Mouse (Mus musculus) limb, embryonic 14.5 days (tissue): ENCODE data around the gene Pcsk2. TPM values are rescaled to one million over a fixed set of nuclear protein-coding genes. Genes with fewer than 3 reads are reported as not detected.

Experiments
- ATAC-seq: fragments of 200-750 bp; cut with Nextera tagmentation; 2 replicates; pipeline ENCODE4 v1.8.0; 2017; ENCODE audit warnings: low read depth, moderate number of reproducible peaks, moderate TSS enrichment; ENCODE audit not compliant: low FRiP score
- DNase-seq: peaks from one replicate; pipeline ENCODE4 v3.0.0-alpha.2; 2015; ENCODE audit warnings: low spot score
- H3K27ac ChIP-seq: fragments of 300-500 bp; sonication (generic); replicated peaks from 2 replicates; pipeline ENCODE4 v1.5.1; 2014; ENCODE audit warnings: low read depth, mild to moderate bottlenecking, low read length, moderate library complexity, mixed read lengths
- H3K27me3 ChIP-seq: fragments of 300-500 bp; sonication (generic); 2 replicates; pipeline ENCODE4 v1.6.1; 2014; ENCODE audit warnings: low read length, mixed read lengths; ENCODE audit not compliant: control insufficient read depth, insufficient read depth
- H3K36me3 ChIP-seq: fragments of 300-500 bp; sonication (generic); 2 replicates; pipeline ENCODE4 v1.6.1; 2014; ENCODE audit warnings: mild to moderate bottlenecking, low read length, moderate library complexity, mixed read lengths; ENCODE audit not compliant: control insufficient read depth, insufficient read depth
- H3K4me1 ChIP-seq: fragments of 300-500 bp; sonication (generic); 2 replicates; pipeline ENCODE4 v1.6.1; 2014; ENCODE audit warnings: antibody characterized with exemption, low read length, mixed read lengths; ENCODE audit not compliant: control insufficient read depth, insufficient read depth
- H3K4me2 ChIP-seq: fragments of 300-500 bp; sonication (generic); replicated peaks from 2 replicates; pipeline ENCODE4 v1.6.1; 2014; ENCODE audit warnings: low read depth, mild to moderate bottlenecking, low read length, moderate library complexity; ENCODE audit not compliant: severe bottlenecking
- H3K4me3 ChIP-seq: fragments of 300-500 bp; sonication (generic); replicated peaks from 2 replicates; pipeline ENCODE4 v1.5.1; 2014; ENCODE audit warnings: low read length
- H3K9ac ChIP-seq: fragments of 300-500 bp; sonication (generic); 2 replicates; pipeline ENCODE4 v1.6.1; 2014; ENCODE audit warnings: mild to moderate bottlenecking, low read depth, low read length, moderate library complexity; ENCODE audit not compliant: severe bottlenecking
- H3K9me3 ChIP-seq: fragments of 300-500 bp; sonication (generic); 2 replicates; pipeline ENCODE4 v1.6.1; 2016; ENCODE audit warnings: low read length; ENCODE audit not compliant: control insufficient read depth
- POLR2A ChIP-seq: fragments of 200-500 bp; IDR thresholded peaks from 2 replicates; pipeline ENCODE4 v1.8.0; 2012; ENCODE audit warnings: inconsistent platforms, mild to moderate bottlenecking, moderate library complexity, borderline replicate concordance; ENCODE audit not compliant: insufficient read depth, insufficient read length; ENCODE audit errors: extremely low read depth
- WGBS: fragments of 180-500 bp; shearing (Covaris S2); extraction: QIAGEN DNeasy Blood & Tissue Kit; methylation state at CpG from one replicate; pipeline ENCODE4 v1.1.7; 2014; 5-methylcytosine and 5-hydroxymethylcytosine counted together
- polyA plus RNA-seq, 2 experiments: library from polyadenylated mRNA; depleted of rRNA in 1 of 2; stranded (reverse) in 1 of 2; unstranded in 1 of 2; fragments of >200 nt; fragmentation: Nextera tagmentation in 1 of 2; extraction: Ambion mirVana in 1 of 2; gene quantifications; 2 replicates each; pipeline versions ENCODE4 v1.2.1 to v1.2.3; 2012 to 2014

The Pcsk2 gene
- polyA plus RNA-seq, 2 experiments = 1.0 to 1.2 TPM

DNA sequence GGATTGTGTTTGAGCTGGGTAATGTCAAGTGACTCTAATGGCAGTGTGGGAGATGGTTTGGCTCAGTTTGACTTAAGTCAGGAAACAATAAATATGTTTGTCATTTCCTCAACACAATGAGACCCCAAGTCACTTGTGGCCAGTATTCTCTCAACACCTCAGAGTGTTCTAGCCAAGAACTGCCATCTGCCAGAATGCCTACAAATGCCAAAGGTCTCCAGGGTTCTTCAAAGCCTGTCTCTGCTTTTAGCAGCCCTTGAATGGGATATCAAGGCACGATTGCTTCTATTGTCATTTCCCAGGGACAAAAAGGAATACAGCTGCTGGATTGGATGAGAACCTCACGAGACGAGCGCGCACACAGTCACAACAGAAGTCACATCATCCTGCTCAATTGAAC, 100.0 kb downstream of the Pcsk2 start:
- no peaks in the 10 kb centered on the region for H3K27me3 ChIP-seq
- H3K4me2 ChIP-seq = no peak overlapping the region
- no peak overlapping the region for H3K27ac ChIP-seq
- no peaks in the 10 kb centered on the region for H3K4me1 ChIP-seq
- H3K36me3 ChIP-seq = no peaks in the 10 kb centered on the region
- no peak for TF ChIP-seq POLR2A
- no peaks in the 10 kb centered on the region for H3K9me3 ChIP-seq
- H3K9ac ChIP-seq = no peak overlapping the region
- ATAC-seq (no peak), DNase-seq (no peak)
- WGBS = 87% methylated on average over 5 of the region's 5 CpGs
- H3K4me3 ChIP-seq = no peak overlapping the region

DNA sequence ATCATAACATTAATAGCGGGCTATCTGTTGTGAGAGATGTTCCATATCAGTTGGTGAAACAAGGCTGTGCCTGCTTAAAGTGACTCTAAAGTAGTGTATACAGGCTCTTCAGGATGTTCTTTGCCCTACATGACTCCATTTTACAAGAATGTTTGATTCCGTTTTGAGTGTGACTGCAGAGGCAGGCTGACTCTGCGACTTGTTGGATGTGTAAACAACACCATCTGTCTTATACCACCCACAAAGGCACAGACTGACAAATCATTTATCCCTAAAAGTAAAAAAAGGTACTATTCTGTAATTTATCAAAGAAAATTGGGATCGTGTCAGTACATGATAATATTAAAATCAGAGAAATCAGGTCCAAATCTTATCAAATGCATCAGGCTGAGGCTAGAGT, 108.7 kb downstream of the Pcsk2 start:
- H3K27me3 ChIP-seq = no peaks in the 10 kb centered on the region
- TF ChIP-seq POLR2A = no peak
- H3K9ac ChIP-seq = no peak overlapping the region
- H3K4me2 ChIP-seq = no peak overlapping the region
- WGBS = 85% methylated on average over 4 of the region's 4 CpGs
- no peak for ATAC-seq
- no peak for DNase-seq
- H3K4me3 ChIP-seq = no peak overlapping the region
- H3K4me1 ChIP-seq = no peaks in the 10 kb centered on the region
- no peak overlapping the region for H3K27ac ChIP-seq
- H3K9me3 ChIP-seq = no peaks in the 10 kb centered on the region
- H3K36me3 ChIP-seq = no peaks in the 10 kb centered on the region

DNA sequence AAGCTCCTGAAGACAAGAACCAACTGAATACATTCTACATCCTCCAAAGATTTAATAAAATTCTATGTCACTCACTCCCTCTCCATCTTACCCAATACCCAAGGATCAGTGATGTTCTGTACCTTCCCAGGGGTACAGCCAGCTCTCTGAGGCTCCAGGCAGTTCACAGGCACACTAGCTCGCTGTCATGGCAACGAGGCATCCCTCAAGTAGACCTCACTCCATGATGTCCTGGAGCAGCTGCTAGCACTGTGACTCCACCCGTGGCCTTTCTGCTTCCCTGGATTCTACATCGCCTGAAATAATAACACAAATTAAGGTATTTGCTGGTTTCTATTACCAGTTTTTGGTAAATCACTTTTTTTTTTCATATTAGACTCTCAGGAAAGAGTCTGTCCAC, 111.0 kb downstream of the Pcsk2 start:
- no peak overlapping the region for H3K4me2 ChIP-seq
- no peaks in the 10 kb centered on the region for H3K4me1 ChIP-seq
- no peak for TF ChIP-seq POLR2A
- H3K27ac ChIP-seq = no peak overlapping the region
- H3K36me3 ChIP-seq = no peaks in the 10 kb centered on the region
- H3K9me3 ChIP-seq = no peaks in the 10 kb centered on the region
- no peak for DNase-seq
- no peak overlapping the region for H3K9ac ChIP-seq
- 65% methylated on average over 4 of the region's 4 CpGs for WGBS
- ATAC-seq = no peak
- no peaks in the 10 kb centered on the region for H3K27me3 ChIP-seq
- no peak overlapping the region for H3K4me3 ChIP-seq

DNA sequence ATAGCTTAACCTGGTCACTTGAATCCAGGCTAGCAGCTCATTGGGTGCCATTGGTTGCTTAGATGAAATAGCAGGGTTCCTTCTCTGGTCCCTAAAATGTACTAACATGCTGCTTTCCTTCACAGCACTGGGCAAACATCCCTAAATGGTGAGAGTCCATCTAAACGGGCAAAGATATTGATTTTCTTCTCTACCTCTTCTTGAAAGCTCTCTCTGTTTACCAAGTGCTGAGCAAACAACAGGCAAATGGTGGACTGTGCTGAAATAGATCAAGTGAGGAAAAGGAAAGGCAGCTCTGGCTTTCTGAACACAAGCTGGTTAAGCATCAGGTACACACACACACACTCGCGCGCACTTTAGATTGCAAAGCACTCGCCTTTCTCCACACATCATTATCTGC, 120.8 kb downstream of the Pcsk2 start:
- no peak overlapping the region for H3K27ac ChIP-seq
- H3K9me3 ChIP-seq = no peaks in the 10 kb centered on the region
- no peak overlapping the region for H3K9ac ChIP-seq
- H3K27me3 ChIP-seq = no peaks in the 10 kb centered on the region
- H3K4me2 ChIP-seq = no peak overlapping the region
- TF ChIP-seq POLR2A = no peak
- H3K4me1 ChIP-seq = no peaks in the 10 kb centered on the region
- WGBS = 84% methylated on average over 5 of the region's 5 CpGs
- H3K36me3 ChIP-seq = no peaks in the 10 kb centered on the region
- DNase-seq = no peak
- no peak overlapping the region for H3K4me3 ChIP-seq
- no peak for ATAC-seq

DNA sequence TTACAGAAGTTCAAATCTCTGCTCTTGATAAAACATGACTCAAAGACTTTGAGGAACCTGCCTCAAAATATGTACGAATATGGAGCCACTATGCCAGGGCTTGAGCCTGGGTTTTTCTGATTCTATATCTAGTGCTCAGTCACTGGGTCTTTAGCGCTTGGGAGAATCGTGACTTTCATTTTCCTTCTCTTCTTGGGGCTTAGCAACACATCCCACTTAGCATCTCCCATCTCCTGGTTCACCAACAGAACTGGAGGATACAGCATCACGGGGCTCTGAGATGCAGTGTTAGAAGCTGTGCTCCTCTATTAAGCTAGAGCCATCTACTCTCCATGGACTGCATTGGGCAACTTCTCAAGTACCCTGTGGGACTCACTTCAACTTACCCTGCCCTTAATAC, 131.9 kb downstream of the Pcsk2 start:
- 84% methylated on average over 4 of the region's 4 CpGs for WGBS
- Histone ChIP-seq H3K27ac (no peak overlapping the region), H3K36me3 (no peaks in the 10 kb centered on the region), H3K4me1 (no peaks in the 10 kb centered on the region), H3K9ac (no peak overlapping the region), H3K27me3 (no peaks in the 10 kb centered on the region), H3K4me2 (no peak overlapping the region), H3K4me3 (no peak overlapping the region), H3K9me3 (no peaks in the 10 kb centered on the region)
- DNase-seq (no peak), ATAC-seq (no peak)
- TF ChIP-seq POLR2A = no peak

DNA sequence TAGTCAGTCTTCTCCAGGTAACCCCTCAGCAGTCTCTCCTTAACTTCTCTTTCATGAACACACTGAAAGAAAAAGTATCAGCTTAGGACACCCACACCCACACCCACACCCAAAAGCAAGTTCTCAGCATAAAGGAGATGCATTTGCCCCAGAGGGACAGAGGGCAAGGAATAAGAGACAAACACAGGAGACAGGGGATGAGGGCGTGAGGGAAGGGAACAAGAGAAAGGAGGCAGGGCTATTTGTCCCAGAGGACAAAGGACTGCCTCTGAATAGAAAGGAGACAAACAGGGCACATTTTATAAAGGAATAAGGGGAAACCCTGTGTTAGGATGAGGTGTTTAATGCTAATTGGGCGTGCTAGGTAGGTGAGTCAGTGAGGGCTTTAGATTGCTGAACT, 133.6 kb downstream of the Pcsk2 start:
- Histone ChIP-seq H3K36me3 (no peaks in the 10 kb centered on the region), H3K27ac (no peak overlapping the region), H3K4me3 (no peak overlapping the region), H3K9me3 (no peaks in the 10 kb centered on the region), H3K27me3 (no peaks in the 10 kb centered on the region), H3K4me2 (no peak overlapping the region), H3K4me1 (no peaks in the 10 kb centered on the region), H3K9ac (no peak overlapping the region)
- no peak for DNase-seq
- ATAC-seq = no peak
- no peak for TF ChIP-seq POLR2A
- WGBS = 67% methylated on average over 2 of the region's 2 CpGs
